Comparison of ENCODE assay signal across 11 mouse cellular contexts in genomic region chr17:46618394-46618768, GRCm38 (mm10). TPM values are rescaled to one million over a fixed set of nuclear protein-coding genes. Genes with fewer than 3 reads are reported as not detected.
DNase-seq lines count a peak whose midpoint lies in the region; ATAC-seq and TF ChIP-seq lines count a peak whose summit lies in the region.
"Had no signal": no experiment of that assay in that cellular context is flagged by ENCODE, and none has a peak within 500 bp of the region (broad histone marks: within the 10 kb centered on the region; RNA-seq: fewer than 3 reads in every experiment).

No protein-coding gene starts in this region.

- no peak for ATAC-seq in forebrain, embryonic 16.5 days
- peak; percentile 30; the same call in 1 of the 2 replicates for ATAC-seq in limb, embryonic 15.5 days (ENCODE audit: insufficient number of reproducible peaks, low FRiP score, low TSS enrichment, low read depth)

- peak overlapping the region; percentile 40 for H3K4me3 ChIP-seq in heart, embryonic 10.5 days
- no peak overlapping the region for H3K4me3 ChIP-seq in CH12.LX (replicated peaks in 1 of 3; ENCODE audit: low read depth in 2 of 3, low read length in 2 of 3, poor library complexity in 1 of 3)
- H3K4me3 ChIP-seq in forebrain, embryonic 16.5 days (replicated peaks; ENCODE audit: low read length): no peak overlapping the region
- H3K4me3 ChIP-seq in limb, embryonic 15.5 days: peak overlapping the region; percentile 19

- no peaks in the 10 kb centered on the region for H3K79me2 ChIP-seq in CH12.LX (replicated peaks; ENCODE audit: control insufficient read depth, extremely low read depth, insufficient read depth, poor library complexity, severe bottlenecking)

- no peak for TF ChIP-seq RAD21 in CH12.LX (IDR thresholded peaks at IDR 0.05; ENCODE audit: low read depth, low read length)

- H3K36me3 ChIP-seq in heart, embryonic 10.5 days: no peaks in the 10 kb centered on the region
- no peaks in the 10 kb centered on the region for H3K36me3 ChIP-seq in CH12.LX (replicated peaks in 1 of 2; ENCODE audit: control insufficient read depth in 1 of 2, insufficient read depth in 1 of 2, low read length in 1 of 2)
- no peaks in the 10 kb centered on the region for H3K36me3 ChIP-seq in forebrain, embryonic 16.5 days (ENCODE audit: control insufficient read depth, insufficient read depth)
- no peaks in the 10 kb centered on the region for H3K36me3 ChIP-seq in limb, embryonic 15.5 days

- WGBS in heart, embryonic 10.5 days: 8% methylated on average over 6 of the region's 6 CpGs
- WGBS in forebrain, embryonic 16.5 days: 17% methylated on average over 6 of the region's 6 CpGs
- WGBS in limb, embryonic 15.5 days: 6% methylated on average over 6 of the region's 6 CpGs

- H3K4me2 ChIP-seq in CH12.LX (ENCODE audit: insufficient read depth, low read depth, poor library complexity, severe bottlenecking): peak overlapping the region; percentile 51
- H3K4me2 ChIP-seq in forebrain, embryonic 16.5 days (ENCODE audit: low read length): peak overlapping the region; percentile 40
- H3K4me2 ChIP-seq in limb, embryonic 15.5 days: peak overlapping the region; percentile 44

- dilution Hi-C loops in CH12.LX (cut with MboI; ENCODE audit: extremely low pct_ligation_motif_present, extremely low pct_unique_long_range_greater_than_20kb, low sequenced_read_pairs): no loop called here

- no peak overlapping the region for H3K9ac ChIP-seq in CH12.LX (ENCODE audit: insufficient read depth, low read depth)
- H3K9ac ChIP-seq in forebrain, embryonic 16.5 days (replicated peaks; ENCODE audit: low read depth, low read length): peak overlapping the region; percentile 54
- H3K9ac ChIP-seq in limb, embryonic 15.5 days: no peak overlapping the region

- no peak for TF ChIP-seq POLR2A in CH12.LX (IDR thresholded peaks at IDR 0.05; ENCODE audit: low read depth, low read length)

- in situ Hi-C loops in CH12.LX (cut with MboI; ENCODE audit: low pct_ligation_motif_present, low pct_unique_long_range_greater_than_20kb, low sequenced_read_pairs): no loop called here

- H3K27ac ChIP-seq in heart, embryonic 10.5 days: peak overlapping the region; percentile 94
- peak overlapping the region; percentile 61; the same call in 1 of the 2 replicates for H3K27ac ChIP-seq in CH12.LX (ENCODE audit: insufficient read depth, low read depth)
- H3K27ac ChIP-seq in forebrain, embryonic 16.5 days (ENCODE audit: low read length): peak overlapping the region; percentile 65
- peak overlapping the region; percentile 88 for H3K27ac ChIP-seq in limb, embryonic 15.5 days

- H3K4me1 ChIP-seq in heart, embryonic 10.5 days: peaks cover 94% of the 10 kb centered on the region
- peaks cover 30 to 52% of the 10 kb centered on the region in 2 experiments for H3K4me1 ChIP-seq in CH12.LX (ENCODE audit: control insufficient read depth in 1 of 2, insufficient read depth in 2 of 2)
- peaks cover 59% of the 10 kb centered on the region for H3K4me1 ChIP-seq in forebrain, embryonic 16.5 days (replicated peaks; ENCODE audit: control insufficient read depth, insufficient read depth, low read length)
- H3K4me1 ChIP-seq in limb, embryonic 15.5 days: peaks cover 82% of the 10 kb centered on the region

- DNase-seq in heart, embryonic 10.5 days (ENCODE audit: low spot score): no peak
- no peak for DNase-seq in heart, adult 11 months
- DNase-seq in CH12.LX (ENCODE audit: extremely low read depth): no peak
- no peak for DNase-seq in right cerebral cortex, adult 2 months (ENCODE audit: low spot score in 2 of 2)
- no peak for DNase-seq in adrenal gland, adult 18-20 months (ENCODE audit: low spot score in 2 of 2)
- no peak for DNase-seq in left cerebral cortex, adult 11 months (ENCODE audit: low spot score)
- DNase-seq: cerebellum, postnatal 14 days; heart, postnatal 36 days; lung, postnatal 36 days had no signal

- no peaks in the 10 kb centered on the region for H3K9me3 ChIP-seq in heart, embryonic 10.5 days
- H3K9me3 ChIP-seq in CH12.LX (replicated peaks; ENCODE audit: low read length): no peaks in the 10 kb centered on the region
- H3K9me3 ChIP-seq in forebrain, embryonic 16.5 days (ENCODE audit: control insufficient read depth, low read length): no peaks in the 10 kb centered on the region
- H3K9me3 ChIP-seq in limb, embryonic 15.5 days: no peaks in the 10 kb centered on the region

- H3K27me3 ChIP-seq in heart, embryonic 10.5 days (ENCODE audit: insufficient read depth, poor library complexity, severe bottlenecking): no peaks in the 10 kb centered on the region
- H3K27me3 ChIP-seq in CH12.LX (replicated peaks): no peaks in the 10 kb centered on the region
- H3K27me3 ChIP-seq in forebrain, embryonic 16.5 days (replicated peaks; ENCODE audit: control insufficient read depth, insufficient read depth, low read length): no peaks in the 10 kb centered on the region
- no peaks in the 10 kb centered on the region for H3K27me3 ChIP-seq in limb, embryonic 15.5 days

- no peak for TF ChIP-seq CTCF in CH12.LX (conservative IDR thresholded peaks at IDR 0.05 in 1 of 2, IDR thresholded peaks at IDR 0.05 in 1 of 2; ENCODE audit: low read depth in 2 of 2, low read length in 2 of 2)

- TF ChIP-seq EP300 in CH12.LX (IDR thresholded peaks at IDR 0.05; ENCODE audit: low read length): 0 out of 2 replicates have a peak, but pooled peaks have one; percentile 17

TF ChIP-seq in CH12.LX, 34 proteins besides CTCF, POLR2A, EP300 and RAD21:
- no peak for TF ChIP-seq ZNF384 (IDR thresholded peaks at IDR 0.05; ENCODE audit: low read depth, low read length)
- no peak for TF ChIP-seq TCF12 (IDR thresholded peaks at IDR 0.05; ENCODE audit: low read depth, low read length)
- TF ChIP-seq ZC3H11A (IDR thresholded peaks at IDR 0.05; ENCODE audit: low read depth, low read length): no peak
- TF ChIP-seq IRF4 (IDR thresholded peaks at IDR 0.05; ENCODE audit: low read depth, low read length): no peak
- TF ChIP-seq E2F4 (IDR thresholded peaks at IDR 0.05; ENCODE audit: insufficient replicate concordance, low read depth, low read length): no peak
- TF ChIP-seq RCOR1 (conservative IDR thresholded peaks at IDR 0.05; ENCODE audit: low read depth, low read length): no peak
- no peak for TF ChIP-seq POLR2AphosphoS2 (IDR thresholded peaks at IDR 0.05; ENCODE audit: low read depth, low read length)
- no peak for TF ChIP-seq USF2 (conservative IDR thresholded peaks at IDR 0.05; ENCODE audit: low read depth, low read length)
- TF ChIP-seq PAX5 (IDR thresholded peaks at IDR 0.05; ENCODE audit: low read length): no peak
- TF ChIP-seq JUN (IDR thresholded peaks at IDR 0.05; ENCODE audit: insufficient read depth, low read depth, low read length): no peak
- TF ChIP-seq SIN3A (IDR thresholded peaks at IDR 0.05; ENCODE audit: low read length): no peak
- TF ChIP-seq CHD2 (IDR thresholded peaks at IDR 0.05; ENCODE audit: low read length): no peak
- no peak for TF ChIP-seq MEF2A (IDR thresholded peaks at IDR 0.05; ENCODE audit: borderline replicate concordance, low read depth, low read length)

RNA-seq across cellular contexts. Expression of gene Ptk7, which starts 10.9 kb away (rescaled TPM):
- 65.4 and 67.7 TPM in 2 replicates for polyA plus RNA-seq in heart, embryonic 10.5 days (2016; fragmentation: Nextera tagmentation; extraction: Ambion mirVana)
- total RNA-seq in CH12.LX (2012; rRNA removed) (2.9 and 4.8 TPM in 2 replicates), CH12.LX (2014; rRNA removed) (0.11 and 0.14 TPM in 2 replicates)
- 0.20 and 0.29 TPM in 2 replicates for polyA plus RNA-seq in CH12.LX (2012; ENCODE audit: insufficient read length, low read depth)
- polyA plus RNA-seq in forebrain, embryonic 16.5 days (2015; fragmentation: Nextera tagmentation; extraction: Ambion mirVana): 33.9 and 36.5 TPM in 2 replicates
- polyA plus RNA-seq in limb, embryonic 15.5 days (2015; fragmentation: Nextera tagmentation; extraction: Ambion mirVana): 122 and 123 TPM in 2 replicates
- total RNA-seq in adrenal gland, adult 18-20 months (2021): 1 to 10 TPM; 2.7 to 5.8 TPM

RNA-seq across cellular contexts. Expression of gene Klc4, which starts 27.4 kb away (rescaled TPM):
- polyA plus RNA-seq in heart, embryonic 10.5 days (2016; fragmentation: Nextera tagmentation; extraction: Ambion mirVana): 21.1 and 22.5 TPM in 2 replicates
- 7.8 and 10.7 TPM in 2 replicates for total RNA-seq in CH12.LX (2012; rRNA removed)
- 6.6 and 8.3 TPM in 2 replicates for total RNA-seq in CH12.LX (2014; rRNA removed)
- 6.7 and 7.8 TPM in 2 replicates for polyA plus RNA-seq in CH12.LX (2012; ENCODE audit: insufficient read length, low read depth)
- polyA plus RNA-seq in forebrain, embryonic 16.5 days (2015; fragmentation: Nextera tagmentation; extraction: Ambion mirVana): 42.8 and 43.9 TPM in 2 replicates
- 20.5 and 22.3 TPM in 2 replicates for polyA plus RNA-seq in limb, embryonic 15.5 days (2015; fragmentation: Nextera tagmentation; extraction: Ambion mirVana)
- 10 to 100 TPM; 35.8 to 47.6 TPM for total RNA-seq in adrenal gland, adult 18-20 months (2021)

RNA-seq across cellular contexts. Expression of gene Mrpl2, which starts 27.6 kb away (rescaled TPM):
- 131 and 151 TPM in 2 replicates for polyA plus RNA-seq in heart, embryonic 10.5 days (2016; fragmentation: Nextera tagmentation; extraction: Ambion mirVana)
- total RNA-seq in CH12.LX (2012; rRNA removed) (235 and 238 TPM in 2 replicates), CH12.LX (2014; rRNA removed) (128 and 130 TPM in 2 replicates)
- 158 and 201 TPM in 2 replicates for polyA plus RNA-seq in CH12.LX (2012; ENCODE audit: insufficient read length, low read depth)
- 66.1 and 74.9 TPM in 2 replicates for polyA plus RNA-seq in forebrain, embryonic 16.5 days (2015; fragmentation: Nextera tagmentation; extraction: Ambion mirVana)
- polyA plus RNA-seq in limb, embryonic 15.5 days (2015; fragmentation: Nextera tagmentation; extraction: Ambion mirVana): 88.4 and 91.3 TPM in 2 replicates
- 10 to 100 TPM; 97.8 to 99.8 TPM for total RNA-seq in adrenal gland, adult 18-20 months (2021)

RNA-seq across cellular contexts. Expression of gene Cul7, which starts 31.8 kb away (rescaled TPM):
- polyA plus RNA-seq in heart, embryonic 10.5 days (2016; fragmentation: Nextera tagmentation; extraction: Ambion mirVana): 44.8 and 51.3 TPM in 2 replicates
- total RNA-seq in CH12.LX (2012; rRNA removed) (76.0 and 82.5 TPM in 2 replicates), CH12.LX (2014; rRNA removed) (33.3 and 37.7 TPM in 2 replicates)
- 65.9 and 68.1 TPM in 2 replicates for polyA plus RNA-seq in CH12.LX (2012; ENCODE audit: insufficient read length, low read depth)
- 38.8 and 42.8 TPM in 2 replicates for polyA plus RNA-seq in forebrain, embryonic 16.5 days (2015; fragmentation: Nextera tagmentation; extraction: Ambion mirVana)
- 53.4 and 63.3 TPM in 2 replicates for polyA plus RNA-seq in limb, embryonic 15.5 days (2015; fragmentation: Nextera tagmentation; extraction: Ambion mirVana)
- total RNA-seq in adrenal gland, adult 18-20 months (2021): 10 to 100 TPM; 32.1 to 36.3 TPM

RNA-seq across cellular contexts. Expression of gene Rrp36, which starts 55.8 kb away (rescaled TPM):
- polyA plus RNA-seq in heart, embryonic 10.5 days (2016; fragmentation: Nextera tagmentation; extraction: Ambion mirVana): 46.3 and 61.0 TPM in 2 replicates
- total RNA-seq in CH12.LX (2012; rRNA removed) (46.1 and 55.0 TPM in 2 replicates), CH12.LX (2014; rRNA removed) (53.6 and 55.2 TPM in 2 replicates)
- 38.1 and 49.3 TPM in 2 replicates for polyA plus RNA-seq in CH12.LX (2012; ENCODE audit: insufficient read length, low read depth)
- 47.7 and 51.1 TPM in 2 replicates for polyA plus RNA-seq in forebrain, embryonic 16.5 days (2015; fragmentation: Nextera tagmentation; extraction: Ambion mirVana)
- 64.6 and 66.9 TPM in 2 replicates for polyA plus RNA-seq in limb, embryonic 15.5 days (2015; fragmentation: Nextera tagmentation; extraction: Ambion mirVana)
- total RNA-seq in adrenal gland, adult 18-20 months (2021): 10 to 100 TPM; 25.9 to 29.8 TPM

Comparison
In these comparisons a context has a peak if more than half of its experiments do, and no peak if none do; other contexts are left out.
1. H3K4me3 ChIP-seq: peak in heart, embryonic 10.5 days (single experiment) and limb, embryonic 15.5 days (single experiment); none in CH12.LX (0 of 3) and forebrain, embryonic 16.5 days (single experiment).
2. RNA of gene Ptk7, which starts 10.9 kb away (polyA plus RNA-seq): 122 to 123 TPM in limb, embryonic 15.5 days, 65.4 to 67.7 TPM in heart, embryonic 10.5 days and 33.9 to 36.5 TPM in forebrain, embryonic 16.5 days; 0.20 to 0.29 TPM in CH12.LX; every median in the first group is over 10 times any median in the second.
3. Peak in every context shown above with its lines, with median percentiles within 50 percentile points of each other: H3K27ac ChIP-seq and H3K4me2 ChIP-seq.